Mouse (Mus musculus): Measurements from ENCODE around the gene Gm17124. TPM values are rescaled to one million over a fixed set of nuclear protein-coding genes. Genes with fewer than 3 reads are reported as not detected.

The Gm17124 gene
- not detected in 4 replicates for total RNA-seq (2023)

DNA sequence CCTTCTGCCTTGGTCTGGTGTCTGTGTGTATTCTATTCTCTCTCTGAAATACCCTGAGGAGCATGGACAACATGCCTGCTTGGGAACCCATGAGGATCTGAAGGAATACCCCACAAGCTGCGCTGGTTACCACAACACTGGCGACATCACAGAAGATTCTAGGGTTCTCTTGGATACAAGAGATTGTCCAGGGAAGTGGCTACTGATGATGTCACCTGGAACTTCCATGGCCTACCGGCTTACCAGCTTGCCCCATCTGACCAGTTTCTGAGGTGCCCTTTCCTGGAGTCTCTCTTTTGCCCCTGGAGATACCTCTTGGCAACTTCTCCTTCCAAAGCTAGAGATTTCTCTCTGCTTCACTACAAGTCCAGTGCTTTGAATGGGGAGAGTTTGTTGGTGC is at the start of gene Gm17124:
TSS of gene Gm17124 (minus strand) at position 101 of the 400 bp plus-strand sequence.

DNA sequence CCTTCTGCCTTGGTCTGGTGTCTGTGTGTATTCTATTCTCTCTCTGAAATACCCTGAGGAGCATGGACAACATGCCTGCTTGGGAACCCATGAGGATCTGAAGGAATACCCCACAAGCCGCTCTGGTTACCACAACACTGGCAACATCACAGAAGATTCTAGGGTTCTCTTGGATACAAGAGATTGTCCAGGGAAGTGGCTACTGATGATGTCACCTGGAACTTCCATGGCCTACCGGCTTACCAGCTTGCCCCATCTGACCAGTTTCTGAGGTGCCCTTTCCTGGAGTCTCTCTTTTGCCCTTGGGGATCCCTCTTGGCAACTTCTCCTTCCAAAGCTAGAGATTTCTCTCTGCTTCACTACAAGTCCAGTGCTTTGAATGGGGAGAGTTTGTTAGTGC is 42.1 kb upstream of the Gm17124 start, which contains the start of gene Gm3633:
TSS of gene Gm3633 (minus strand) at position 101 of the 400 bp plus-strand sequence.

Other genes with a start within 250 kb of the Gm17124 start
- gene Gm8005, start 160.2 kb downstream of the Gm17124 start, total RNA-seq (2023), result not detected in 4 replicates
- not detected in 4 replicates for gene Gm8011, start 136.0 kb downstream of the Gm17124 start, total RNA-seq (2023)
- not detected in 4 replicates for gene Gm8020, start 97.5 kb downstream of the Gm17124 start, total RNA-seq (2023)
- not detected in 4 replicates for gene Gm8024, start 75.6 kb downstream of the Gm17124 start, total RNA-seq (2023)
- gene Gm3633, start 42.0 kb upstream of the Gm17124 start, total RNA-seq (2023), result not detected in 4 replicates
- not detected in 4 replicates for gene Gm10378, start 56.1 kb upstream of the Gm17124 start, total RNA-seq (2023)
- gene Gm3015, start 168.9 kb upstream of the Gm17124 start, total RNA-seq (2023), result not detected in 4 replicates
- not detected in 4 replicates for gene Gm10377, start 198.1 kb upstream of the Gm17124 start, total RNA-seq (2023)